ENCODE assay signal across 32 mouse cellular contexts in the genomic region with DNA sequence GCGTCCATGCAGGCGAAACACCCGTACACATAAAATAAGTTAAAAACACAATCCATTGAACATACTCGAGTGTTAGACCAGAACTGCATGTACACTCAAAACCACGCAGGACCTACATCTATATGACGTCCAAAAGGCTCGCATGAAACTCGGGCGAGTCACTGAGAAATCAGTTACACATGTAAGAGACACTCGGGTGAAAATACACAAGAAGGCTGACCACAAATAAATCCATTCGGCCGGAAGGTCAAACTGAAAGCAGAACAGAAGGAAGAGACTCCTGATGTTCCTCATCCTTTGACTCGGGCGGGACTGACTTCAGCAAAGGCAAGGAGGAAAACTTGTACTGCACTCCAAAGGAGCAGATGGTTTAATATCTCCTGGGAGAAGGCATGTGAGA. TPM values are rescaled to one million over a fixed set of nuclear protein-coding genes. Genes with fewer than 3 reads are reported as not detected.
DNase-seq lines count a peak whose midpoint lies in the region; ATAC-seq and TF ChIP-seq lines count a peak whose summit lies in the region.
"Had no signal": no experiment of that assay in that cellular context is flagged by ENCODE, and none has a peak within 500 bp of the region (broad histone marks: within the 10 kb centered on the region; RNA-seq: fewer than 3 reads in every experiment).

No protein-coding gene starts in this region.

- 0 out of 2 replicates have a peak overlapping the region, but pooled peaks have one; percentile 19 for H3K27ac ChIP-seq in intestine, embryonic 16.5 days (ENCODE audit: low read length)
- no peak overlapping the region for H3K27ac ChIP-seq in intestine, embryonic 15.5 days
- peak overlapping the region; percentile 63 for H3K27ac ChIP-seq in intestine, postnatal 0 days (ENCODE audit: low read depth, low read length)
- no peak overlapping the region for H3K27ac ChIP-seq in kidney, embryonic 15.5 days
- H3K27ac ChIP-seq: embryonic facial prominence, embryonic 13.5 days; embryonic facial prominence, embryonic 15.5 days; forebrain, embryonic 10.5 days; forebrain, embryonic 12.5 days had no signal

- 87% methylated on average over 14 of the region's 14 CpGs for WGBS in intestine, embryonic 16.5 days
- 91% methylated on average over 14 of the region's 14 CpGs for WGBS in intestine, embryonic 15.5 days
- WGBS in intestine, postnatal 0 days: 80% methylated on average over 14 of the region's 14 CpGs
- WGBS in kidney, embryonic 15.5 days: 90% methylated on average over 14 of the region's 14 CpGs

- TF ChIP-seq CTCF in intestine, postnatal 0 days (IDR thresholded peaks at IDR 0.05; ENCODE audit: low read depth): no peak

- no peak overlapping the region for H3K4me3 ChIP-seq in intestine, embryonic 16.5 days (ENCODE audit: low read length)
- H3K4me3 ChIP-seq in intestine, embryonic 15.5 days (replicated peaks): no peak overlapping the region
- H3K4me3 ChIP-seq in intestine, postnatal 0 days (ENCODE audit: low read depth, low read length): no peak overlapping the region
- H3K4me3 ChIP-seq in kidney, embryonic 15.5 days (replicated peaks): no peak overlapping the region
- H3K4me3 ChIP-seq: embryonic facial prominence, embryonic 13.5 days; embryonic facial prominence, embryonic 15.5 days; erythroblast, embryonic 14.5 days; forebrain, embryonic 10.5 days; forebrain, embryonic 12.5 days had no signal

- no peak overlapping the region for H3K4me2 ChIP-seq in intestine, embryonic 16.5 days (ENCODE audit: low read depth, low read length)
- H3K4me2 ChIP-seq in intestine, embryonic 15.5 days (replicated peaks): no peak overlapping the region
- no peak overlapping the region for H3K4me2 ChIP-seq in intestine, postnatal 0 days (replicated peaks; ENCODE audit: low read depth)
- no peak overlapping the region for H3K4me2 ChIP-seq in kidney, embryonic 15.5 days
- H3K4me2 ChIP-seq: embryonic facial prominence, embryonic 13.5 days; embryonic facial prominence, embryonic 15.5 days; forebrain, embryonic 12.5 days had no signal

- H3K27me3 ChIP-seq in intestine, embryonic 16.5 days (replicated peaks; ENCODE audit: control insufficient read depth, insufficient read depth, low read length): no peaks in the 10 kb centered on the region
- H3K27me3 ChIP-seq in intestine, embryonic 15.5 days (replicated peaks): no peaks in the 10 kb centered on the region
- no peaks in the 10 kb centered on the region for H3K27me3 ChIP-seq in intestine, postnatal 0 days (replicated peaks; ENCODE audit: control insufficient read depth, insufficient read depth, low read length)
- no peaks in the 10 kb centered on the region for H3K27me3 ChIP-seq in kidney, embryonic 15.5 days
- H3K27me3 ChIP-seq: embryonic facial prominence, embryonic 13.5 days; embryonic facial prominence, embryonic 15.5 days; forebrain, embryonic 12.5 days had no signal

- H3K9me3 ChIP-seq in intestine, embryonic 16.5 days (ENCODE audit: control insufficient read depth, low read length): no peaks in the 10 kb centered on the region
- no peaks in the 10 kb centered on the region for H3K9me3 ChIP-seq in intestine, embryonic 15.5 days
- H3K9me3 ChIP-seq in intestine, postnatal 0 days (ENCODE audit: control insufficient read depth): no peaks in the 10 kb centered on the region
- no peaks in the 10 kb centered on the region; the same call in 1 of the 2 replicates for H3K9me3 ChIP-seq in kidney, embryonic 15.5 days (replicated peaks)
- H3K9me3 ChIP-seq: embryonic facial prominence, embryonic 13.5 days; embryonic facial prominence, embryonic 15.5 days; forebrain, embryonic 10.5 days; forebrain, embryonic 12.5 days; G1E had no signal

- intact Hi-C loops in gastrocnemius, postnatal 14 days (cut with DNase I; ENCODE audit: low total_unique reads): no loop called here

- no peaks in the 10 kb centered on the region for H3K4me1 ChIP-seq in intestine, embryonic 16.5 days (ENCODE audit: control insufficient read depth, insufficient read depth, low read length)
- H3K4me1 ChIP-seq in intestine, embryonic 15.5 days (replicated peaks): no peaks in the 10 kb centered on the region
- H3K4me1 ChIP-seq in intestine, postnatal 0 days (replicated peaks; ENCODE audit: control insufficient read depth, insufficient read depth, low read length): no peaks in the 10 kb centered on the region
- no peaks in the 10 kb centered on the region for H3K4me1 ChIP-seq in kidney, embryonic 15.5 days
- H3K4me1 ChIP-seq: embryonic facial prominence, embryonic 13.5 days; embryonic facial prominence, embryonic 15.5 days; forebrain, embryonic 10.5 days; forebrain, embryonic 12.5 days had no signal

- H3K36me3 ChIP-seq in intestine, embryonic 16.5 days (ENCODE audit: control insufficient read depth, insufficient read depth, low read length): no peaks in the 10 kb centered on the region
- no peaks in the 10 kb centered on the region for H3K36me3 ChIP-seq in intestine, embryonic 15.5 days
- H3K36me3 ChIP-seq in intestine, postnatal 0 days (ENCODE audit: control insufficient read depth, insufficient read depth): no peaks in the 10 kb centered on the region
- H3K36me3 ChIP-seq in kidney, embryonic 15.5 days: no peaks in the 10 kb centered on the region
- H3K36me3 ChIP-seq: embryonic facial prominence, embryonic 13.5 days; embryonic facial prominence, embryonic 15.5 days; forebrain, embryonic 10.5 days; forebrain, embryonic 12.5 days; G1E had no signal

- no peak for ATAC-seq in intestine, embryonic 16.5 days
- ATAC-seq in intestine, embryonic 15.5 days: no peak
- ATAC-seq in intestine, postnatal 0 days: no peak
- no peak for ATAC-seq in kidney, embryonic 15.5 days (replicated peaks; ENCODE audit: low FRiP score)
- ATAC-seq: activated CD4-positive, CD25-positive, alpha-beta regulatory T cell, adult 4 months; CD4-positive, CD25-positive, alpha-beta regulatory T cell, adult 4 months; forebrain, embryonic 14.5 days; forebrain, embryonic 16.5 days had no signal

- DNase-seq in 3T3-L1 (ENCODE audit: low read depth, low spot score): peak; percentile 20
- peak; percentile 57 for DNase-seq in NIH3T3 (ENCODE audit: low read depth)
- no peak for DNase-seq in cerebellum, postnatal 25 days
- no peak for DNase-seq in gastrocnemius, postnatal 14 days
- DNase-seq: adrenal gland, adult 8-10 months; adrenal gland, postnatal 14 days; adrenal gland, postnatal 36 days; B cell, adult 2 months; cerebellum, adult 11-12 months; cerebellum, adult 2 months; cerebellum, adult 9-10 months; cerebellum, postnatal 10 days; cerebellum, postnatal 36 days; embryo, embryonic 11 days had no signal

- no peak overlapping the region for H3K9ac ChIP-seq in intestine, embryonic 16.5 days (ENCODE audit: low read depth, low read length)
- no peak overlapping the region for H3K9ac ChIP-seq in intestine, embryonic 15.5 days
- H3K9ac ChIP-seq in intestine, postnatal 0 days (ENCODE audit: low read depth, low read length): no peak overlapping the region
- H3K9ac ChIP-seq in kidney, embryonic 15.5 days: no peak overlapping the region
- H3K9ac ChIP-seq: embryonic facial prominence, embryonic 13.5 days; embryonic facial prominence, embryonic 15.5 days; forebrain, embryonic 12.5 days had no signal

RNA-seq across cellular contexts. Expression of a gene that starts 7.7 kb away (rescaled TPM):
- not detected in 2 replicates for polyA plus RNA-seq in intestine, embryonic 16.5 days (2015; fragmentation: Nextera tagmentation; extraction: Ambion mirVana)
- not detected in 2 replicates for polyA plus RNA-seq in intestine, embryonic 15.5 days (2015; fragmentation: Nextera tagmentation; extraction: Ambion mirVana)
- polyA plus RNA-seq in intestine, postnatal 0 days (2015; fragmentation: Nextera tagmentation; extraction: Ambion mirVana): not detected in 2 replicates
- total RNA-seq in gastrocnemius, postnatal 14 days (2021): not detected
- 0.65 and 0.76 TPM in 2 replicates for polyA plus RNA-seq in kidney, embryonic 15.5 days (2015; fragmentation: Nextera tagmentation; extraction: Ambion mirVana)
- total RNA-seq: adrenal gland, adult 18-20 months; adrenal gland, adult 8-10 months; adrenal gland, postnatal 14 days; adrenal gland, postnatal 36 days; CH12.LX; common myeloid progenitor, adult 5-6 weeks had no signal
- polyA plus RNA-seq: activated CD4-positive, CD25-positive, alpha-beta regulatory T cell, adult 4 months; CD4-positive, CD25-positive, alpha-beta regulatory T cell, adult 4 months; cerebellum, adult 2 months; embryonic facial prominence, embryonic 11.5 days; embryonic facial prominence, embryonic 13.5 days; embryonic facial prominence, embryonic 15.5 days; erythroblast, embryonic 14.5 days; forebrain, embryonic 10.5 days; forebrain, embryonic 12.5 days; forebrain, embryonic 14.5 days; forebrain, embryonic 16.5 days; G1E had no signal

RNA-seq across cellular contexts. Expression of a gene that starts 9.1 kb away (rescaled TPM):
- polyA plus RNA-seq in intestine, embryonic 16.5 days (2015; fragmentation: Nextera tagmentation; extraction: Ambion mirVana): not detected in 2 replicates
- polyA plus RNA-seq in intestine, embryonic 15.5 days (2015; fragmentation: Nextera tagmentation; extraction: Ambion mirVana): not detected in 2 replicates
- not detected in 2 replicates for polyA plus RNA-seq in intestine, postnatal 0 days (2015; fragmentation: Nextera tagmentation; extraction: Ambion mirVana)
- total RNA-seq in gastrocnemius, postnatal 14 days (2021): not detected
- not detected in 2 replicates for polyA plus RNA-seq in kidney, embryonic 15.5 days (2015; fragmentation: Nextera tagmentation; extraction: Ambion mirVana)
- total RNA-seq: adrenal gland, adult 18-20 months; adrenal gland, adult 8-10 months; adrenal gland, postnatal 14 days; adrenal gland, postnatal 36 days; common myeloid progenitor, adult 5-6 weeks; G1E had no signal
- polyA plus RNA-seq: activated CD4-positive, CD25-positive, alpha-beta regulatory T cell, adult 4 months; CD4-positive, CD25-positive, alpha-beta regulatory T cell, adult 4 months; cerebellum, adult 2 months; embryonic facial prominence, embryonic 11.5 days; embryonic facial prominence, embryonic 13.5 days; embryonic facial prominence, embryonic 15.5 days; erythroblast, embryonic 14.5 days; forebrain, embryonic 10.5 days; forebrain, embryonic 12.5 days; forebrain, embryonic 14.5 days; forebrain, embryonic 16.5 days; G1E had no signal

RNA-seq across cellular contexts. Expression of a gene that starts 21.1 kb away (rescaled TPM):
- polyA plus RNA-seq in intestine, embryonic 16.5 days (2015; fragmentation: Nextera tagmentation; extraction: Ambion mirVana): 0.17 and 0.21 TPM in 2 replicates
- polyA plus RNA-seq in intestine, embryonic 15.5 days (2015; fragmentation: Nextera tagmentation; extraction: Ambion mirVana): 0.18 and 0.30 TPM in 2 replicates
- 0.14 and 0.18 TPM in 2 replicates for polyA plus RNA-seq in intestine, postnatal 0 days (2015; fragmentation: Nextera tagmentation; extraction: Ambion mirVana)
- not detected for total RNA-seq in gastrocnemius, postnatal 14 days (2021)
- polyA plus RNA-seq in kidney, embryonic 15.5 days (2015; fragmentation: Nextera tagmentation; extraction: Ambion mirVana): 0.43 and 0.57 TPM in 2 replicates
- total RNA-seq: adrenal gland, adult 18-20 months; adrenal gland, adult 8-10 months; adrenal gland, postnatal 14 days; adrenal gland, postnatal 36 days; CH12.LX; common myeloid progenitor, adult 5-6 weeks had no signal
- polyA plus RNA-seq: activated CD4-positive, CD25-positive, alpha-beta regulatory T cell, adult 4 months; CD4-positive, CD25-positive, alpha-beta regulatory T cell, adult 4 months; cerebellum, adult 2 months; embryonic facial prominence, embryonic 11.5 days; embryonic facial prominence, embryonic 13.5 days; erythroblast, embryonic 14.5 days; forebrain, embryonic 10.5 days; forebrain, embryonic 12.5 days; forebrain, embryonic 14.5 days; forebrain, embryonic 16.5 days; G1E had no signal

RNA-seq across cellular contexts. Expression of a gene that starts 32.1 kb away (rescaled TPM):
- polyA plus RNA-seq in intestine, embryonic 16.5 days (2015; fragmentation: Nextera tagmentation; extraction: Ambion mirVana): not detected in 2 replicates
- polyA plus RNA-seq in intestine, embryonic 15.5 days (2015; fragmentation: Nextera tagmentation; extraction: Ambion mirVana): not detected in 2 replicates
- polyA plus RNA-seq in intestine, postnatal 0 days (2015; fragmentation: Nextera tagmentation; extraction: Ambion mirVana): not detected in 2 replicates
- not detected for total RNA-seq in gastrocnemius, postnatal 14 days (2021)
- not detected in 2 replicates for polyA plus RNA-seq in kidney, embryonic 15.5 days (2015; fragmentation: Nextera tagmentation; extraction: Ambion mirVana)
- total RNA-seq: adrenal gland, adult 18-20 months; adrenal gland, adult 8-10 months; adrenal gland, postnatal 14 days; adrenal gland, postnatal 36 days; CH12.LX; common myeloid progenitor, adult 5-6 weeks; G1E had no signal
- polyA plus RNA-seq: activated CD4-positive, CD25-positive, alpha-beta regulatory T cell, adult 4 months; CD4-positive, CD25-positive, alpha-beta regulatory T cell, adult 4 months; cerebellum, adult 2 months; embryonic facial prominence, embryonic 11.5 days; embryonic facial prominence, embryonic 13.5 days; embryonic facial prominence, embryonic 15.5 days; erythroblast, embryonic 14.5 days; forebrain, embryonic 10.5 days; forebrain, embryonic 12.5 days; forebrain, embryonic 14.5 days; forebrain, embryonic 16.5 days; G1E had no signal

RNA-seq across cellular contexts. Expression of a gene that starts 39.7 kb away (rescaled TPM):
- 1.3 and 1.8 TPM in 2 replicates for polyA plus RNA-seq in intestine, embryonic 16.5 days (2015; fragmentation: Nextera tagmentation; extraction: Ambion mirVana)
- 1.8 and 2.0 TPM in 2 replicates for polyA plus RNA-seq in intestine, embryonic 15.5 days (2015; fragmentation: Nextera tagmentation; extraction: Ambion mirVana)
- polyA plus RNA-seq in intestine, postnatal 0 days (2015; fragmentation: Nextera tagmentation; extraction: Ambion mirVana): 0.85 and 0.95 TPM in 2 replicates
- total RNA-seq in gastrocnemius, postnatal 14 days (2021): not detected
- 1.2 and 1.3 TPM in 2 replicates for polyA plus RNA-seq in kidney, embryonic 15.5 days (2015; fragmentation: Nextera tagmentation; extraction: Ambion mirVana)
- polyA plus RNA-seq: activated CD4-positive, CD25-positive, alpha-beta regulatory T cell, adult 4 months; CD4-positive, CD25-positive, alpha-beta regulatory T cell, adult 4 months had no signal

Comparison
In these comparisons a context has a peak if more than half of its experiments do, and no peak if none do; other contexts are left out.
1. H3K27ac ChIP-seq: peak in intestine, embryonic 16.5 days (single experiment) and intestine, postnatal 0 days (single experiment); none in intestine, embryonic 15.5 days (single experiment) and kidney, embryonic 15.5 days (single experiment).
2. DNase-seq: peak in 3T3-L1 (single experiment) and NIH3T3 (single experiment); none in cerebellum, postnatal 25 days (0 of 2) and gastrocnemius, postnatal 14 days (single experiment).